Mouse (Mus musculus): ENCODE measurements around the gene Pygm.

DNA sequence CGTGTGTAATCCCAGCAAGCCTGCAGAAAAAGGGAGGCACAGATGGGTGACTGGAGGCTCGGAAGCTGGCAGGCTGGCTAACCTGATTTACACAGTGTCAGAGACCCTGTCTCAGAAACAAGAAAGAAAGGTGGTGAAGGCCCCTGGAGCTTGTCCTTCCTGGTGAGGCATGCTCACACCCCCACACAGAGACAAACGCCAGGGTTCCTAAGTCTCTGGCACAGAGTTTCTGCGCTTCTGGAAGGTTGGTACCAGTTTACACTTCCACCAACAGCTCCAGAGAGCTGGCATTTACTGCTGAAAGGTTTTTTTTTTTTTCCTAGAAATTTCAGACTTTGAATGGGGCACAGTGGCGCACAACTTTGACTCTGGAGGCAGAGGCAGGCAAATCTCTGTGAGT lies 12.0 kb downstream of the Pygm start:
- TF ChIP-seq MYOG (IDR thresholded peaks at IDR 0.05; ENCODE audit: control insufficient read depth, extremely low read depth, insufficient read length) (no peak), CTCF (IDR thresholded peaks at IDR 0.05; ENCODE audit: control insufficient read depth, insufficient read depth, insufficient read length) (no peak)

All from C2C12 (cell line).